Mouse (Mus musculus): Measurements from ENCODE around the gene Tob2. TPM values are rescaled to one million over a fixed set of nuclear protein-coding genes. Genes with fewer than 3 reads are reported as not detected.
A peak's percentile ranks its signal among the peaks of the same experiment; 100 is the strongest.

The Tob2 gene
- total RNA-seq, 2 experiments from 2014 or later = 20.3 to 22.6 TPM

- no peak for DNase-seq
Observed at GRCm38 (mm10) chr15:81813986-81814705, 44.5 kb downstream of the Tob2 start.

GRCm38 (mm10) chr15:81812696-81813631 lies 45.6 kb downstream of the Tob2 start:
- DNase-seq = no peak
- intact Hi-C loops (cut with DNase I) = loop anchor here (2.0 kb wide), 1 partner anchor 42 kb away; no protein-coding TSS in a partner anchor

More at GRCm38 (mm10) chr15:81813986-81814705, 44.5 kb downstream of the Tob2 start:
- intact Hi-C loops (cut with DNase I) = loop anchor here (2.0 kb wide), 1 partner anchor 41 kb away; no protein-coding TSS in a partner anchor

GRCm38 (mm10) chr15:81812287-81812686 lies 46.3 kb downstream of the Tob2 start:
- intact Hi-C loops (cut with DNase I) = loop anchor here (2.0 kb wide), 1 partner anchor 43 kb away; no protein-coding TSS in a partner anchor
- no peak for DNase-seq

- DNase-seq = no peak
- intact Hi-C loops (cut with DNase I) = no loop called here
Observed at GRCm38 (mm10) chr15:81811599-81811996, 47.0 kb downstream of the Tob2 start.

- peak; percentile 99 for DNase-seq
- intact Hi-C loops (cut with DNase I) = no loop called here
Observed at GRCm38 (mm10) chr15:81810671-81811598, 47.7 kb downstream of the Tob2 start.

- intact Hi-C loops (cut with DNase I) = no loop called here
- DNase-seq = peak; percentile 92
Observed at GRCm38 (mm10) chr15:81810150-81810549, 48.4 kb downstream of the Tob2 start.

- DNase-seq = no peak
- intact Hi-C loops (cut with DNase I) = no loop called here
Observed at GRCm38 (mm10) chr15:81809550-81809949, 49.0 kb downstream of the Tob2 start.

GRCm38 (mm10) chr15:81808799-81809198 lies 49.8 kb downstream of the Tob2 start:
- intact Hi-C loops (cut with DNase I) = no loop called here
- DNase-seq = no peak

GRCm38 (mm10) chr15:81806621-81807404 lies 51.8 kb downstream of the Tob2 start:
- intact Hi-C loops (cut with DNase I) = no loop called here

GRCm38 (mm10) chr15:81805624-81806023 lies 53.0 kb downstream of the Tob2 start:
- DNase-seq = peak; percentile 40
- intact Hi-C loops (cut with DNase I) = no loop called here

More at GRCm38 (mm10) chr15:81806621-81807404, 51.8 kb downstream of the Tob2 start:
- DNase-seq = no peak

GRCm38 (mm10) chr15:81804883-81805282 lies 53.7 kb downstream of the Tob2 start:
- intact Hi-C loops (cut with DNase I) = no loop called here
- DNase-seq = no peak

GRCm38 (mm10) chr15:81804172-81804571 lies 54.4 kb downstream of the Tob2 start:
- intact Hi-C loops (cut with DNase I) = no loop called here
- no peak for DNase-seq

GRCm38 (mm10) chr15:81803425-81803951 lies 55.1 kb downstream of the Tob2 start:
- DNase-seq = no peak
- intact Hi-C loops (cut with DNase I) = no loop called here

- no peak for DNase-seq
- intact Hi-C loops (cut with DNase I) = no loop called here
Observed at GRCm38 (mm10) chr15:81802941-81803351, 55.6 kb downstream of the Tob2 start.

- intact Hi-C loops (cut with DNase I) = no loop called here
Observed at GRCm38 (mm10) chr15:81802001-81802890, 56.4 kb downstream of the Tob2 start, which contains the start of gene Tef. TSS of gene Tef (plus strand) at chr15:81802421.

GRCm38 (mm10) chr15:81800391-81800790 lies 58.2 kb downstream of the Tob2 start:
- DNase-seq = no peak
- intact Hi-C loops (cut with DNase I) = no loop called here

More at GRCm38 (mm10) chr15:81802001-81802890, 56.4 kb downstream of the Tob2 start, which contains the start of gene Tef:
- peak; percentile 100 for DNase-seq

GRCm38 (mm10) chr15:81798421-81798820 lies 60.2 kb downstream of the Tob2 start:
- intact Hi-C loops (cut with DNase I) = no loop called here
- DNase-seq = no peak

Measured in left cerebral cortex, postnatal 4 days (tissue).